In genomic region chr1:133470242-133471025, GRCm38 (mm10) we compare ENCODE assay signal across 11 mouse cellular contexts. TPM values are rescaled to one million over a fixed set of nuclear protein-coding genes. Genes with fewer than 3 reads are reported as not detected.
DNase-seq lines count a peak whose midpoint lies in the region; ATAC-seq lines count a peak whose summit lies in the region.
"Had no signal": no experiment of that assay in that cellular context is flagged by ENCODE, and none has a peak within 500 bp of the region (broad histone marks: within the 10 kb centered on the region; RNA-seq: fewer than 3 reads in every experiment).

No protein-coding gene starts in this region.

- peaks cover 7% of the 10 kb centered on the region for H3K4me1 ChIP-seq in neural tube, embryonic 15.5 days

- no peak overlapping the region for H3K4me2 ChIP-seq in neural tube, embryonic 15.5 days

- H3K9ac ChIP-seq in neural tube, embryonic 15.5 days (replicated peaks): no peak overlapping the region

- peak; percentile 51 for DNase-seq in gastrocnemius, adult 18-20 months (ENCODE audit: low spot score)
- no peak for DNase-seq in gastrocnemius, postnatal 10 days
- DNase-seq in neural tube, embryonic 10.5 days (ENCODE audit: extremely low spot score, low spot score): no peak
- DNase-seq in heart, postnatal 4 days: peak; percentile 69
- no peak for DNase-seq in layer of hippocampus, adult 8-10 months (ENCODE audit: low spot score in 2 of 2)
- no peak for DNase-seq in thymus, postnatal 10 days (ENCODE audit: low spot score in 2 of 2)
- no peak for DNase-seq in spleen, postnatal 36 days (ENCODE audit: low spot score in 2 of 2)
- DNase-seq: B cell, adult 2 months had no signal

- no peak for ATAC-seq in neural tube, embryonic 15.5 days (ENCODE audit: low FRiP score)
- ATAC-seq: inflammation-experienced regulatory T-cells, adult 6 months had no signal

- no peak overlapping the region for H3K4me3 ChIP-seq in neural tube, embryonic 15.5 days (replicated peaks)
- H3K4me3 ChIP-seq: erythroblast, embryonic 14.5 days had no signal

- H3K36me3 ChIP-seq in neural tube, embryonic 15.5 days: no peaks in the 10 kb centered on the region

- no peaks in the 10 kb centered on the region for H3K27me3 ChIP-seq in neural tube, embryonic 15.5 days (replicated peaks)

- 0 out of 2 replicates have a peak overlapping the region, but pooled peaks have one; percentile 19 for H3K27ac ChIP-seq in neural tube, embryonic 15.5 days (replicated peaks)

- WGBS in neural tube, embryonic 15.5 days: 22% methylated on average over 10 of the region's 10 CpGs

- no peaks in the 10 kb centered on the region for H3K9me3 ChIP-seq in neural tube, embryonic 15.5 days (replicated peaks)

RNA-seq across cellular contexts. Expression of gene Sox13, which starts 46.3 kb away (rescaled TPM):
- total RNA-seq in gastrocnemius, adult 18-20 months (2021): 10 to 100 TPM in 1 of 2 experiments, 1 to 10 TPM in 1; 6.2 to 11.5 TPM
- total RNA-seq in gastrocnemius, postnatal 10 days (2021): 10 to 100 TPM; 10.1 to 15.9 TPM
- polyA plus RNA-seq in neural tube, embryonic 15.5 days (2015; fragmentation: Nextera tagmentation; extraction: Ambion mirVana): 4.0 and 6.7 TPM in 2 replicates
- 10 to 100 TPM; 29.8 to 32.4 TPM for total RNA-seq in heart, postnatal 4 days (2021)
- total RNA-seq in layer of hippocampus, adult 8-10 months (2022): 10 to 100 TPM in 1 of 4 experiments, 1 to 10 TPM in 3; 9.3 to 13.7 (median 9.4) TPM
- polyA plus RNA-seq: inflammation-experienced regulatory T-cells, adult 6 months had no signal

Comparison
In these comparisons a context has a peak if more than half of its experiments do, and no peak if none do; other contexts are left out.
1. DNase-seq: peak in gastrocnemius, adult 18-20 months (single experiment) and heart, postnatal 4 days (single experiment); none in gastrocnemius, postnatal 10 days (single experiment), neural tube, embryonic 10.5 days (single experiment), layer of hippocampus, adult 8-10 months (0 of 2), thymus, postnatal 10 days (0 of 2) and spleen, postnatal 36 days (0 of 2).